Mouse (Mus musculus): ENCODE measurements at regions not wholly inside any gene's neighbourhood (a gene's known extent, or its start where the extent isn't known, plus 50 kb on each side); places are given as distances from the start of the nearest gene placed in this dataset.

GRCm38 (mm10) chr4:61909409-61909808, 74.4 kb upstream of the Mup5 start:
- peak; percentile 23 for DNase-seq

- no peak for DNase-seq
These were observed 67.1 kb upstream of the Mup5 start for GRCm38 (mm10) chr4:61902136-61902535.

GRCm38 (mm10) chr4:61898184-61898583, 63.2 kb upstream of the Mup5 start:
- no peak for DNase-seq

- no peak for DNase-seq
These were observed 62.1 kb upstream of the Mup5 start for GRCm38 (mm10) chr4:61897176-61897575.
